Mouse (Mus musculus): ENCODE data around the gene Depdc7. TPM values are rescaled to one million over a fixed set of nuclear protein-coding genes. Genes with fewer than 3 reads are reported as not detected.

Depdc7 gene
- polyA plus RNA-seq, 1 experiment: 0.86 TPM

- no peak overlapping the region for H3K27ac ChIP-seq (ENCODE audit: control insufficient read depth, insufficient read depth, low read length)
- no peaks in the 10 kb centered on the region for H3K36me3 ChIP-seq (ENCODE audit: control insufficient read depth, insufficient read depth, low read length)
- H3K4me1 ChIP-seq (replicated peaks; ENCODE audit: control insufficient read depth, insufficient read depth, low read length): no peaks in the 10 kb centered on the region
- H3K4me3 ChIP-seq (ENCODE audit: control insufficient read depth, insufficient read depth, low read length): no peak overlapping the region
- 91% methylated on average over 3 of the region's 3 CpGs for WGBS
- DNase-seq: no peak
- TF ChIP-seq CTCF (IDR thresholded peaks at IDR 0.05; ENCODE audit: borderline replicate concordance, control insufficient read depth, extremely low read depth, insufficient read depth, low read length, poor library complexity): no peak
- TF ChIP-seq POLR2A (IDR thresholded peaks at IDR 0.05; ENCODE audit: control insufficient read depth, extremely low read depth, insufficient read depth, low read length, poor library complexity): no peak
- no peaks in the 10 kb centered on the region for H3K27me3 ChIP-seq (ENCODE audit: control insufficient read depth, insufficient read depth, low read length)
Observed at GRCm38 (mm10) chr2:104722021-104722420, 20.7 kb downstream of the Depdc7 start.

- no peak for DNase-seq
- H3K4me1 ChIP-seq (replicated peaks; ENCODE audit: control insufficient read depth, insufficient read depth, low read length): no peaks in the 10 kb centered on the region
- H3K27me3 ChIP-seq (ENCODE audit: control insufficient read depth, insufficient read depth, low read length): no peaks in the 10 kb centered on the region
- no peaks in the 10 kb centered on the region for H3K36me3 ChIP-seq (ENCODE audit: control insufficient read depth, insufficient read depth, low read length)
- H3K4me3 ChIP-seq (ENCODE audit: control insufficient read depth, insufficient read depth, low read length): no peak overlapping the region
- TF ChIP-seq POLR2A (IDR thresholded peaks at IDR 0.05; ENCODE audit: control insufficient read depth, extremely low read depth, insufficient read depth, low read length, poor library complexity): no peak
- H3K27ac ChIP-seq (ENCODE audit: control insufficient read depth, insufficient read depth, low read length): no peak overlapping the region
- WGBS: 32% methylated on average over 4 of the region's 4 CpGs
Observed at GRCm38 (mm10) chr2:104717827-104718226, 24.9 kb downstream of the Depdc7 start.

- H3K27me3 ChIP-seq (ENCODE audit: control insufficient read depth, insufficient read depth, low read length): peaks cover 3% of the 10 kb centered on the region; the same call in 1 of the 2 replicates
- WGBS: 59% methylated on average over 2 of the region's 2 CpGs
- no peak overlapping the region for H3K4me3 ChIP-seq (ENCODE audit: control insufficient read depth, insufficient read depth, low read length)
- H3K27ac ChIP-seq (ENCODE audit: control insufficient read depth, insufficient read depth, low read length): no peak overlapping the region
- TF ChIP-seq POLR2A (IDR thresholded peaks at IDR 0.05; ENCODE audit: control insufficient read depth, extremely low read depth, insufficient read depth, low read length, poor library complexity) (no peak), CTCF (IDR thresholded peaks at IDR 0.05; ENCODE audit: borderline replicate concordance, control insufficient read depth, extremely low read depth, insufficient read depth, low read length, poor library complexity) (no peak)
- H3K36me3 ChIP-seq (ENCODE audit: control insufficient read depth, insufficient read depth, low read length): no peaks in the 10 kb centered on the region
- 0 out of 2 replicates have a peak, but pooled peaks cover 3% of the 10 kb centered on the region for H3K4me1 ChIP-seq (replicated peaks; ENCODE audit: control insufficient read depth, insufficient read depth, low read length)
- no peak for DNase-seq
Observed at GRCm38 (mm10) chr2:104717231-104717735, 25.4 kb downstream of the Depdc7 start.

DNA sequence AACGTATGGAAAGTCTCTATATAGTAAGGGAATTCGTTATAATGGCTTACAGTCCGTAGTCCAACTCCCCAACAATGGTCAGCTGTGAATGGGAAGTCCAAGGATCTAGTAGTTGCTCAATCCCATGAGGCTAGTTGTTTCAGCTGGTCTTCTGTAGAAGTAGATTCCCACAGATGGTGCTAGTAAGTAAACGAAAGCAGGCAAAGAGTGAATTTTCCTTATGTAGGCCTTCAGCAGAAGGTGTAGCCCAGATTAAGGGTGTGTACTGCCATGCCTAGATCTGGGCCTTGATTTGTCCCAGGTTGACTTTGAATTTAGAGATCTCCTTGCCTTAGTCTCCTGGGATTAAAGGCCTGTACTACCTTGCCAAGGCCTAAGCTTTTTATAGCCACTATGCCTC, 26.4 kb downstream of the Depdc7 start, which contains the start of gene Pin1rt1:
TSS of gene Pin1rt1 (minus strand) at position 101 of the 400 bp plus-strand sequence.
- H3K4me3 ChIP-seq (ENCODE audit: control insufficient read depth, insufficient read depth, low read length): no peak within 1 kb of the TSS
- TF ChIP-seq CTCF (IDR thresholded peaks at IDR 0.05; ENCODE audit: borderline replicate concordance, control insufficient read depth, extremely low read depth, insufficient read depth, low read length, poor library complexity) (no peak), POLR2A (IDR thresholded peaks at IDR 0.05; ENCODE audit: control insufficient read depth, extremely low read depth, insufficient read depth, low read length, poor library complexity) (no peak)
- no peak for DNase-seq
- 94% methylated on average over 4 of the region's 4 CpGs for WGBS
- peaks cover 9% of the 10 kb centered on the region; the same call in 1 of the 2 replicates for H3K4me1 ChIP-seq (replicated peaks; ENCODE audit: control insufficient read depth, insufficient read depth, low read length)
- peaks cover 9% of the 10 kb centered on the region; the same call in 1 of the 2 replicates for H3K27me3 ChIP-seq (ENCODE audit: control insufficient read depth, insufficient read depth, low read length)
- no peak within 1 kb of the TSS for H3K27ac ChIP-seq (ENCODE audit: control insufficient read depth, insufficient read depth, low read length)
- no peaks in the 10 kb centered on the region for H3K36me3 ChIP-seq (ENCODE audit: control insufficient read depth, insufficient read depth, low read length)

- TF ChIP-seq CTCF (IDR thresholded peaks at IDR 0.05; ENCODE audit: borderline replicate concordance, control insufficient read depth, extremely low read depth, insufficient read depth, low read length, poor library complexity) (no peak), POLR2A (IDR thresholded peaks at IDR 0.05; ENCODE audit: control insufficient read depth, extremely low read depth, insufficient read depth, low read length, poor library complexity) (no peak)
- Histone ChIP-seq H3K36me3 (ENCODE audit: control insufficient read depth, insufficient read depth, low read length) (no peaks in the 10 kb centered on the region), H3K4me1 (replicated peaks; ENCODE audit: control insufficient read depth, insufficient read depth, low read length) (peaks cover 9% of the 10 kb centered on the region; the same call in 1 of the 2 replicates), H3K4me3 (ENCODE audit: control insufficient read depth, insufficient read depth, low read length) (no peak overlapping the region), H3K27ac (ENCODE audit: control insufficient read depth, insufficient read depth, low read length) (no peak overlapping the region), H3K27me3 (ENCODE audit: control insufficient read depth, insufficient read depth, low read length) (peaks cover 18% of the 10 kb centered on the region)
- 91% methylated on average over 15 of the region's 15 CpGs for whole genome bisulfite sequencing
- DNase-seq: no peak
Observed at GRCm38 (mm10) chr2:104714254-104714691, 28.4 kb downstream of the Depdc7 start.

GRCm38 (mm10) chr2:104712486-104712809, 30.2 kb downstream of the Depdc7 start:
- Histone ChIP-seq H3K36me3 (ENCODE audit: control insufficient read depth, insufficient read depth, low read length) (no peaks in the 10 kb centered on the region), H3K4me3 (ENCODE audit: control insufficient read depth, insufficient read depth, low read length) (peak overlapping the region; percentile 52), H3K27me3 (ENCODE audit: control insufficient read depth, insufficient read depth, low read length) (peaks cover 18% of the 10 kb centered on the region), H3K4me1 (replicated peaks; ENCODE audit: control insufficient read depth, insufficient read depth, low read length) (peaks cover 9% of the 10 kb centered on the region; the same call in 1 of the 2 replicates), H3K27ac (ENCODE audit: control insufficient read depth, insufficient read depth, low read length) (no peak overlapping the region)
- WGBS: 17% methylated on average over 7 of the region's 7 CpGs
- no peak for DNase-seq
- TF ChIP-seq CTCF (IDR thresholded peaks at IDR 0.05; ENCODE audit: borderline replicate concordance, control insufficient read depth, extremely low read depth, insufficient read depth, low read length, poor library complexity): no peak
- no peak for TF ChIP-seq POLR2A (IDR thresholded peaks at IDR 0.05; ENCODE audit: control insufficient read depth, extremely low read depth, insufficient read depth, low read length, poor library complexity)
